Mouse (Mus musculus) lung, embryonic 16.5 days (tissue): ENCODE measurements around the gene Mrpl27. TPM values are rescaled to one million over a fixed set of nuclear protein-coding genes. Genes with fewer than 3 reads are reported as not detected.
"Not testable (repeated sequence)": the region's sequence is repeated elsewhere in the genome, so short reads cannot be mapped to it uniquely, and the experiment has no call there.

Experiments used
- ATAC-seq: fragments of 200-750 bp; cut with Nextera tagmentation; 2 replicates; pipeline ENCODE4 v1.8.0; 2017; ENCODE audit warnings: low read depth, mild to moderate bottlenecking, moderate library complexity
- H3K27ac ChIP-seq: fragments of 300-500 bp; sonication (generic); 2 replicates; pipeline ENCODE4 v1.5.1; 2014; ENCODE audit warnings: mild to moderate bottlenecking, control low read depth, low read length
- H3K27me3 ChIP-seq: fragments of 300-500 bp; sonication (generic); 2 replicates; pipeline ENCODE4 v1.6.1; 2014; ENCODE audit warnings: low read depth, low read length, mixed read lengths; ENCODE audit not compliant: control insufficient read depth, insufficient read depth
- H3K36me3 ChIP-seq: fragments of 300-500 bp; sonication (generic); 2 replicates; pipeline ENCODE4 v1.6.1; 2014; ENCODE audit warnings: low read length; ENCODE audit not compliant: control insufficient read depth, insufficient read depth
- H3K4me1 ChIP-seq: fragments of 300-500 bp; sonication (generic); replicated peaks from 2 replicates; pipeline ENCODE4 v1.6.1; 2014; ENCODE audit warnings: low read length, mixed read lengths; ENCODE audit not compliant: control insufficient read depth, insufficient read depth
- H3K4me2 ChIP-seq: fragments of 300-500 bp; sonication (generic); 2 replicates; pipeline ENCODE4 v1.6.1; 2014; ENCODE audit warnings: low read depth, low read length, control low read depth
- H3K4me3 ChIP-seq: fragments of 300-500 bp; sonication (generic); 2 replicates; pipeline ENCODE4 v1.5.1; 2014; ENCODE audit warnings: mild to moderate bottlenecking, low read length, control low read depth
- H3K9ac ChIP-seq: fragments of 300-500 bp; sonication (generic); 2 replicates; pipeline ENCODE4 v1.6.1; 2014; ENCODE audit warnings: low read length, control low read depth
- H3K9me3 ChIP-seq: fragments of 300-500 bp; sonication (generic); 2 replicates; pipeline ENCODE4 v1.6.1; 2016; ENCODE audit warnings: low read length; ENCODE audit not compliant: control insufficient read depth
- WGBS: fragments of 180-500 bp; shearing (Covaris S2); extraction: QIAGEN DNeasy Blood & Tissue Kit; methylation state at CpG from one replicate; pipeline ENCODE4 v1.1.7; 2014; 5-methylcytosine and 5-hydroxymethylcytosine counted together
- polyA plus RNA-seq: library from polyadenylated mRNA; unstranded; fragments of >200 nt; fragmentation: Nextera tagmentation; extraction: Ambion mirVana; gene quantifications from 2 replicates; pipeline ENCODE4 v1.2.1, GENCODE M21; 2015

Gene Mrpl27
- polyA plus RNA-seq, 1 experiment from 2014 or later, result 140 TPM

DNA sequence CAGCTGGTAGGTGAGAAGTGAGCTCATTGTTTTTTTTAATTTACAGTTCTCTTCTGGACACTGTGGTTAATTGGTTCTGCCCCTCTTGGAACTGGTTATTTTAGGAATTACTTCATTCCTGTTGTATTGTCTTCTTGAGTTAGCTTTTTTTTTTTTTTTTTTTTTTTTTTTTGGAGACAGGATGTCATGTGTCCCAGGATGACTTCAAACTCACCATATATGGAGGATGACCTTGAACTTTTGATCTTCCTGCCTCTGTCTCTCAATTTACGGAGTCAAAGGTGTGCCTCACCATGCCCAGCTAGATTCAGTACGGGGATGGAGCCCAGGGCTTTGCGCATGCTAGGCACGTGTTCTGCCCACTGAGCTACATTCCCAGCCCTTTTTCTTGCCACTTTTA, 28.1 kb downstream of the Mrpl27 start:
- ATAC-seq, result no peak
- no peaks in the 10 kb centered on the region for H3K27me3 ChIP-seq
- WGBS, result 66% methylated on average over 4 of the region's 4 CpGs
- H3K9ac ChIP-seq, result no peak overlapping the region
- peaks cover 3% of the 10 kb centered on the region for H3K4me1 ChIP-seq
- no peak overlapping the region for H3K4me2 ChIP-seq
- no peak overlapping the region for H3K27ac ChIP-seq
- no peaks in the 10 kb centered on the region for H3K36me3 ChIP-seq
- no peaks in the 10 kb centered on the region for H3K9me3 ChIP-seq
- no peak overlapping the region for H3K4me3 ChIP-seq

DNA sequence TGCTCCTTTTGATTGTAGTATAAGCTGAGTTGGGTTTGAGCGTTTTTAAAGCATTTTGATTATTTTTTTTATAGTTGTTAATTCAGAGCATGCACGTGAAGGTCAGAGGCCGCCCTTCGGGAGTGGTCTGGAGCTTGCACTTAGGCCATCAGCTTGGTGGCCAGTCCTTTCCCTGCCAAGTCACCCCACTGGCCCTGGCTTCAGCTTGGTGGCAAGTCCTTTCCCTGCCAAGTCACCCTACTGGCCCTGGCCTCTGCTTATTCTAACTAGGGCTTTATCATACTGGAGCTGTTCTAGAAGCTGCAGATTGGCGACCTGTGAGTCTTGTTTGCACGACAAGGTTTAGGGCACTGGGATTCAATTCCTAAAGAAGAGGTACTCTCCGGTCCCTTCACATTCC, 28.9 kb downstream of the Mrpl27 start:
- 75% methylated on average over 7 of the region's 7 CpGs for WGBS
- Histone ChIP-seq H3K9ac (no peak overlapping the region), H3K4me3 (no peak overlapping the region), H3K4me2 (no peak overlapping the region), H3K9me3 (no peaks in the 10 kb centered on the region), H3K36me3 (no peaks in the 10 kb centered on the region), H3K4me1 (0 out of 2 replicates have a peak, but pooled peaks cover 3% of the 10 kb centered on the region), H3K27me3 (no peaks in the 10 kb centered on the region), H3K27ac (no peak overlapping the region)
- ATAC-seq, result no peak

DNA sequence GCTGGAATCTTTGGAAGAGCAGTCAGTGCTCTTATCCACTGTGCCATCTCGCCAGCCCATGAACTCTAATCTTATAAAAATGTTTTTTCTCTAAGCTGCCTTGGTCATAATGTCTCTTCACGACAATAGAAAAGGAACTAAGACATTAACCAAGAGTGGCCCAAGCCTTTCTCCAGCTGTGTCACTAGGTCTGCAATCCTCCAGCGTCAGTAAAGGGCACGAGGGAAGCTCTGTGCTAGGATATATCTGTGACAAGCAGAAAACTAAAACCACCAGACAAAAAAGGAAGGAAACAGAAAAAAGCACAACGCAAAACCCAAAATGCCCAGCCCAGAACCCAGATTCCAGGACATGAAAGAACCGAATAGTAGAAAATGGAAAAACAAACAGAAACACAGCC, 33.6 kb downstream of the Mrpl27 start:
- WGBS, result 74% methylated on average over 6 of the region's 6 CpGs

DNA sequence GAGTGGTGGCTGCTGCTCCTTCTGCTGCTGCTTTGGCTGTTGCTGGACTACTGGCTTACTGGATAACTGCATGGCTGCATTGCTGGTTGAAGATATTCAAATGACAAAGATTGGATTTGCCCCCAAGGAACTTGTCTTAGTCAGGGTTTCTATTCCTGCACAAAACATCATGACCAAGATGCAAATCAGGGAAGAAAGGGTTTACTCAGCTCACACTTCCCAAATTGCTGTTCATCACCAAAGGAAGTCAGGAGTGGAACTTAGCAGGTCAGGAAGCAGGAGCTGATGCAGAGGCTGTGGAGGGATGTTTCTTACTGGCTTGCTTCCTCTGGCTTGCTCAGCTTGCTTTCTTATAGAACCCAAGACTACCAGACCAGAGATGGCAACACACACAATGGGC, 38.9 kb downstream of the Mrpl27 start:
- not testable (repeated sequence) for H3K4me2 ChIP-seq, H3K27me3 ChIP-seq

More for the DNA sequence above, 33.6 kb downstream of the Mrpl27 start:
- ATAC-seq, result no peak
- H3K4me2 ChIP-seq, result no peak overlapping the region
- no peaks in the 10 kb centered on the region for H3K9me3 ChIP-seq
- no peaks in the 10 kb centered on the region for H3K36me3 ChIP-seq
- H3K27ac ChIP-seq, result no peak overlapping the region
- no peak overlapping the region for H3K9ac ChIP-seq
- H3K4me1 ChIP-seq, result no peaks in the 10 kb centered on the region
- no peak overlapping the region for H3K4me3 ChIP-seq
- H3K27me3 ChIP-seq, result no peaks in the 10 kb centered on the region

DNA sequence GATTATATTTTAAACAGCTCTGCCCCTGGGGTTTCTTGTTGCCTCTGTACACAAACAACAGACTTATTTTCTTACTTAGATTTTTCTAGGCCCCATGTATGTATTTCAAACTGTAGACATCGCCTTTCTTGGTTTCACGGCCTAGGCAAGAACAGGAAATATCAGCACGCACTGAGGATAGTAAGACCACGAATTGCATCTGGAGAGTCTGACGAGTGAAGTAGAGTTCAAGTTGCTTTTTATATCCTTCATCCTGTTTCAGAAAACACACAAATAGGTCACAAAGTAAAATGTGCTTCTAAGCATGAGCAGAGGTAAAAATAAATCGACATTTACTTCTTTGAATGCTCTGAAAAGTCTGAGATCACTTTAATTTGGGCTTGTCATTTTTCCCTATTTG, 41.9 kb downstream of the Mrpl27 start:
- H3K4me3 ChIP-seq, result no peak overlapping the region
- H3K4me1 ChIP-seq, result peaks cover 4% of the 10 kb centered on the region; the same call in 1 of the 2 replicates

More for the DNA sequence above, 38.9 kb downstream of the Mrpl27 start:
- not testable (repeated sequence) for H3K36me3 ChIP-seq, H3K4me1 ChIP-seq, H3K4me3 ChIP-seq, H3K27ac ChIP-seq, H3K9me3 ChIP-seq, H3K9ac ChIP-seq, ATAC-seq

DNA sequence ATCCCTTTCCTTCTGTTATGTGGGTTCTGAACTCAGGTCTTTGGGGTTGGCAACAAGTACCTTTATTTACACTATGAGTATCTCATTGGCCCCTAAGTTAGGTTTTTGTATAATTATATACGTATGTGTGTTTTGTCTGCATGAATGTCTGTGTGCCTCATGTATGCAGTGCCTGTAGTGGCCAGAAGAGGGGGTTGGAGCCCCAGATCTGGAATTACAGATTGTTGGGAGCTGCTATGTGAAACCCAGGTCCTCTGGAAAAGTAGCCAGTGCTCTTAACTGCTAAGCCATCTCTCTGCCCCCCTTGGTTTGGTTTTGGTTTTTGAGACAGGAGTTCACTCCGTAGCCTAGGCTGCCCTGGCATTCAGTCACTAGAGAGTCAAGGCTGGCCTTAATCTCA, 43.6 kb downstream of the Mrpl27 start:
- no peaks in the 10 kb centered on the region for H3K9me3 ChIP-seq
- no peak overlapping the region for H3K9ac ChIP-seq
- no peak overlapping the region for H3K27ac ChIP-seq
- WGBS, result 89% methylated on average over 2 of the region's 2 CpGs
- no peak overlapping the region for H3K4me3 ChIP-seq
- peaks cover 4% of the 10 kb centered on the region; the same call in 1 of the 2 replicates for H3K27me3 ChIP-seq
- no peak for ATAC-seq
- H3K4me2 ChIP-seq, result no peak overlapping the region
- no peaks in the 10 kb centered on the region for H3K36me3 ChIP-seq
- peaks cover 11% of the 10 kb centered on the region; the same call in 1 of the 2 replicates for H3K4me1 ChIP-seq

More for the DNA sequence above, 41.9 kb downstream of the Mrpl27 start:
- Histone ChIP-seq H3K9ac (no peak overlapping the region), H3K9me3 (no peaks in the 10 kb centered on the region), H3K27me3 (no peaks in the 10 kb centered on the region), H3K4me2 (no peak overlapping the region), H3K36me3 (no peaks in the 10 kb centered on the region), H3K27ac (no peak overlapping the region)
- no peak for ATAC-seq
- WGBS, result 64% methylated on average over 6 of the region's 6 CpGs

DNA sequence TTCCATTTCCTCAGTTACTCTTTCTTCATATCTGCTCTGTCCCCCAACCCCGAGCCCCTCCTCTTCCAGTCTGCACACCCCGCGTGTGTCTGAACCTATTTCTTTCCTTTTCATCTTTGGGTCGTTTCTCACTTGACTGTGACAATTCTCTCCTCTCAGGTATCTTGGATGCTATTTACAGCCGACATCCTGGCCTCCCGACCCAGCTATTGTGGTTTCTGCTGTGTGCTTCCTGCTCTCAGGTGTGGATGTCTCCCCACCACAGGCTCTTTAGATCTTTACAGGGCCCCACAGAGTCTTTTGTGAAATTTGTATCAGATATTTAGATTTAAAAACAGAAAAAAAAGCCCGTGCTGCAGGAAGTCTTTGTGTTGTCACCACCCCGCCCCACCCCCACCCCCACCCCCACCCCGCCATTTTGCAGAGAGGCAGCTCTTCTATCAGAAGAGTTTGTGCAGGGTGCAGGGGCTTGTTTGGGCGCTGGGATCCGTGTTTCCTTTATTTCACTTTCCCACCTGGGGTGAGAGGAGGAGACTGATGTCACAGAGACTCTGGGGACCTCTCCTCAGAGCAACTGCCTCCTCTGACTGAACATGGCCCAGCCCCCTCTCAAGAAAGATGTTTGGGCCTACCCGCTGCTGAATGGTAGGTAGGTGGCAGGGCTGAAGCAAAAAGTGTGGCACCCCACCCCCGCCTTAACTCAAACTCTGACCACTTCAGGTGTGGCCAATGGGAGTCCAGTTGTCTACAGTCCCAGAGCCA, 44.3 kb downstream of the Mrpl27 start:
- peaks cover 12% of the 10 kb centered on the region; the same call in 1 of the 2 replicates for H3K4me1 ChIP-seq
- H3K27ac ChIP-seq, result no peak overlapping the region
- H3K4me3 ChIP-seq, result no peak overlapping the region
- no peak overlapping the region for H3K4me2 ChIP-seq
- 43% methylated on average over 13 of the region's 13 CpGs for WGBS
- H3K9ac ChIP-seq, result no peak overlapping the region
- 0 out of 2 replicates have a peak, but pooled peaks have one; percentile 37 for ATAC-seq
- peaks cover 4% of the 10 kb centered on the region; the same call in 1 of the 2 replicates for H3K27me3 ChIP-seq
- H3K9me3 ChIP-seq, result no peaks in the 10 kb centered on the region
- H3K36me3 ChIP-seq, result no peaks in the 10 kb centered on the region

DNA sequence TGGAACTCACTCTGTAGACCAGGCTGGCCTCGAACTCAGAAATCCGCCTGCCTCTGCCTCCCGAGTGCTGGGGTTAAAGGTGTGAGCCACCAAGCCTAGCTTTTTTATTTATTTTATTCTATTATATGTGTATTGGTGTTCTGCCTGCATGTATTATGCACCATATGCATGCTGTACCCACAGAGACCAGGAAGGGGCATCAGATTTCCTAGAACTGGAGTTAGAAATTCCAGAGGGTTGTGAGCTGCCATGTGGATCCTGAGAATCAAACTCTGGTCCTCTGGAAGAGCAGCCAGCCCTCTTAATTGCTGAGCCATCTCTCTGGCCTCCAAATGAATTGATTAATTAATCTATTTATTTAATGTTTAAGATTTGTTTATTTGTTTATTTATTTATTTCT, 45.8 kb downstream of the Mrpl27 start:
- H3K4me3 ChIP-seq, result no peak overlapping the region
- ATAC-seq, result no peak
- no peak overlapping the region for H3K27ac ChIP-seq
- H3K9ac ChIP-seq, result no peak overlapping the region
- peaks cover 4% of the 10 kb centered on the region; the same call in 1 of the 2 replicates for H3K27me3 ChIP-seq
- H3K9me3 ChIP-seq, result no peaks in the 10 kb centered on the region
- H3K4me2 ChIP-seq, result no peak overlapping the region
- WGBS, result 98% methylated on average over 3 of the region's 3 CpGs
- H3K36me3 ChIP-seq, result no peaks in the 10 kb centered on the region
- peaks cover 12% of the 10 kb centered on the region; the same call in 1 of the 2 replicates for H3K4me1 ChIP-seq

DNA sequence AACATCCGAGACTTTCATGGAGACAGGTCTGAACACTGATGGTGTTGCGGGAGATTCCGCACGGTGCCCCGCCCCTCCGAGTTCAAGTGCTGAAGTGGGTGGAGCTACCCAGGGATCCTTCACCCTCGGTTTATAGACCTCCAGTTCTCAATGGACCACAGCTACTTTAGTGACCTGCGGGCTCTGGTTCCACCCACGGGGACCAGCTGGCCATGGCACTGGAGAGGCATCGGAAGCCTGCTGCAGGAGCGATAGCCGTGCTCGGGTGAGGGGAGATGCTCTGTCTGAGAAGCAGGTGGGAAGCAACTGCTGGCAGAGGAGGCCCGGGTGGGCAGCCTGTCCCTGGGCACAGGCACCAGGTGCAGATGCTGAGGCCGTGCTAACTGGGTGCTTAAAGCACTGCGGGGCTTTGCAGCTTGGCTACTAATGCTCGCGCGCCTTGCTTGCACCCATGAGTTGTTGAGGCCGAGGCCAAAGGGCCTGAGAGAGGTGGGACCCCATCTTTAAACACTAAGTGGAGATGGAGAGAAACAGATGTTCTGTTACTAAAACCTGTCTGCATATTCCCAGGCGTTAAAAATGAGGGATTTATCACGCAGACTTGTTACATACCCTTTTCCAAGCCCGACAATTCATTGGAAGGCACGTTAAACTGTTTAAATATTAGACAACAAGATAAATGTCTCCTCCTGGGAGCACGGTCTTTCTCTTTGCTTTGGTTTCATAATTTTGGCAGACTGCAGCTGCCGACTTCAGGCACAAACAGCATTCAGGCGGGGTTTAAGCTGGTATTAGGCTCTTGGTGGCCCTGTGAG, 48.0 kb downstream of the Mrpl27 start:
- no peak for ATAC-seq
- WGBS, result 25% methylated on average over 27 of the region's 27 CpGs
- H3K4me3 ChIP-seq, result peak overlapping the region; percentile 13

More for the DNA sequence above, 48.0 kb downstream of the Mrpl27 start:
- H3K36me3 ChIP-seq, result no peaks in the 10 kb centered on the region
- H3K9ac ChIP-seq, result no peak overlapping the region
- H3K4me2 ChIP-seq, result peak overlapping the region; percentile 39; the same call in 1 of the 2 replicates
- no peaks in the 10 kb centered on the region for H3K9me3 ChIP-seq
- H3K27me3 ChIP-seq, result peaks cover 4% of the 10 kb centered on the region; the same call in 1 of the 2 replicates
- no peak overlapping the region for H3K27ac ChIP-seq
- peaks cover 12% of the 10 kb centered on the region; the same call in 1 of the 2 replicates for H3K4me1 ChIP-seq
